Mouse (Mus musculus) MEL (cell line): Measurements from ENCODE around the gene Fgfr2. TPM values are rescaled to one million over a fixed set of nuclear protein-coding genes. Genes with fewer than 3 reads are reported as not detected.

Experiments
- DNase-seq: peaks from one replicate; pipeline ENCODE4 v3.0.0; 2011; ENCODE audit warnings: low read depth, low spot score
- H3K27ac ChIP-seq: 2 replicates; pipeline ENCODE4 v1.5.1; 2012; ENCODE audit warnings: low read depth, mild to moderate bottlenecking, control low read depth, low read length, moderate library complexity; ENCODE audit not compliant: control insufficient read depth
- H3K27me3 ChIP-seq, 2 experiments: fragments of 150-350 bp in 1 of 2; sonication (generic) in 1 of 2; 2 replicates each; pipeline ENCODE4 v1.6.1; 2012; ENCODE audit warnings: low read length in 2 of 2, mild to moderate bottlenecking in 2 of 2, improper control_type of control experiment in 1 of 2, moderate library complexity in 1 of 2; ENCODE audit not compliant: insufficient read depth in 2 of 2, control insufficient read depth in 1 of 2
- H3K36me3 ChIP-seq, 2 experiments: 2 replicates each; pipeline ENCODE4 v1.6.1; 2012 to 2014; ENCODE audit warnings: low read length in 2 of 2, improper control_type of control experiment in 1 of 2, inconsistent platforms in 1 of 2, mild to moderate bottlenecking in 1 of 2; ENCODE audit not compliant: insufficient read depth in 2 of 2, control insufficient read depth in 1 of 2
- H3K4me1 ChIP-seq, 2 experiments: fragments of 150-350 bp in 1 of 2; sonication (generic) in 1 of 2; 2 replicates each; pipeline ENCODE4 v1.6.1; 2012; ENCODE audit warnings: low read length in 2 of 2, improper control_type of control experiment in 1 of 2, mild to moderate bottlenecking in 1 of 2; ENCODE audit not compliant: insufficient read depth in 2 of 2, control insufficient read depth in 1 of 2
- H3K4me3 ChIP-seq, 2 experiments: fragments of 150-350 bp in 1 of 2; sonication (generic) in 1 of 2; 2 replicates each; pipeline ENCODE4 v1.5.1; 2012; ENCODE audit warnings: low read depth in 2 of 2, low read length in 2 of 2, mild to moderate bottlenecking in 2 of 2, moderate library complexity in 2 of 2, control low read depth in 1 of 2, improper control_type of control experiment in 1 of 2; ENCODE audit not compliant: control insufficient read depth in 1 of 2, insufficient read depth in 1 of 2
- H3K79me2 ChIP-seq: 2 replicates; pipeline ENCODE4 v1.6.1; 2012; ENCODE audit warnings: mild to moderate bottlenecking, low read length, moderate library complexity; ENCODE audit not compliant: control insufficient read depth, poor library complexity, insufficient read depth
- H3K9ac ChIP-seq: 2 replicates; pipeline ENCODE4 v1.6.1; 2012; ENCODE audit warnings: low read depth, mild to moderate bottlenecking, control low read depth, low read length, moderate library complexity; ENCODE audit not compliant: control insufficient read depth, poor library complexity, severe bottlenecking
- H3K9me3 ChIP-seq: fragments of 150-350 bp; sonication (generic); replicated peaks from 2 replicates; pipeline ENCODE4 v1.6.1; 2012; ENCODE audit warnings: mild to moderate bottlenecking, low read length, improper control_type of control experiment, moderate library complexity; ENCODE audit not compliant: insufficient read depth
- CHD2 ChIP-seq: IDR thresholded peaks from 2 replicates; pipeline ENCODE4 v1.6.1; 2011; ENCODE audit warnings: low read length, improper control_type of control experiment
- EP300 ChIP-seq, 2 experiments: IDR thresholded peaks; 2 replicates each; pipeline ENCODE4 v1.6.1; 2011; ENCODE audit warnings: improper control_type of control experiment in 2 of 2, low read length in 2 of 2, low read depth in 1 of 2, mild to moderate bottlenecking in 1 of 2
- ETS1 ChIP-seq: IDR thresholded peaks from 2 replicates; pipeline ENCODE4 v1.6.1; 2012; ENCODE audit warnings: low read depth, mild to moderate bottlenecking, inconsistent platforms, low read length, improper control_type of control experiment, moderate library complexity
- GABPA ChIP-seq: IDR thresholded peaks from 2 replicates; pipeline ENCODE4 v1.6.1; 2012; ENCODE audit warnings: low read depth, mild to moderate bottlenecking, inconsistent platforms, low read length, improper control_type of control experiment, moderate library complexity
- GATA1 ChIP-seq: IDR thresholded peaks from 2 replicates; pipeline ENCODE4 v1.6.1; 2011; ENCODE audit warnings: low read depth, low read length, improper control_type of control experiment
- JUND ChIP-seq: IDR thresholded peaks from 2 replicates; pipeline ENCODE4 v1.6.1; 2011; ENCODE audit warnings: low read depth, mild to moderate bottlenecking, improper control_type of control experiment, low read length
- KAT2A ChIP-seq: conservative IDR thresholded peaks from 2 replicates; pipeline ENCODE4 v1.6.1; 2012; ENCODE audit warnings: low read depth, low read length, improper control_type of control experiment, inconsistent platforms
- MAFK ChIP-seq: IDR thresholded peaks from 2 replicates; pipeline ENCODE4 v1.6.1; 2011; ENCODE audit warnings: low read depth, mild to moderate bottlenecking, low read length, improper control_type of control experiment, borderline replicate concordance
- MAX ChIP-seq: IDR thresholded peaks from 2 replicates; pipeline ENCODE4 v1.6.1; 2011; ENCODE audit warnings: low read length, improper control_type of control experiment
- MAZ ChIP-seq: IDR thresholded peaks from 2 replicates; pipeline ENCODE4 v1.6.1; 2012; ENCODE audit warnings: low read depth, mild to moderate bottlenecking, inconsistent platforms, low read length, improper control_type of control experiment
- MXI1 ChIP-seq: IDR thresholded peaks from 2 replicates; pipeline ENCODE4 v1.6.1; 2011; ENCODE audit warnings: mild to moderate bottlenecking, low read depth, low read length, improper control_type of control experiment
- MYB ChIP-seq: IDR thresholded peaks from 2 replicates; pipeline ENCODE4 v1.6.1; 2011; ENCODE audit warnings: mild to moderate bottlenecking, low read depth, low read length, improper control_type of control experiment
- MYC ChIP-seq: IDR thresholded peaks from 2 replicates; pipeline ENCODE4 v1.6.1; 2011; ENCODE audit warnings: low read depth, mild to moderate bottlenecking, low read length, improper control_type of control experiment, moderate library complexity
- NRF1 ChIP-seq: IDR thresholded peaks from 2 replicates; pipeline ENCODE4 v1.6.1; 2014; ENCODE audit warnings: low read depth, mild to moderate bottlenecking, inconsistent platforms, low read length, improper control_type of control experiment, moderate library complexity; ENCODE audit not compliant: poor library complexity, insufficient read depth, severe bottlenecking
- POLR2A ChIP-seq, 2 experiments: IDR thresholded peaks; 2 replicates each; pipeline ENCODE4 v1.6.1; 2011 to 2012; ENCODE audit warnings: low read length in 2 of 2, mild to moderate bottlenecking in 2 of 2, control low read depth in 1 of 2, improper control_type of control experiment in 1 of 2, low read depth in 1 of 2, moderate library complexity in 1 of 2; ENCODE audit not compliant: control insufficient read depth in 1 of 2, insufficient read depth in 1 of 2, poor library complexity in 1 of 2
- POLR2AphosphoS2 ChIP-seq: IDR thresholded peaks from 2 replicates; pipeline ENCODE4 v1.6.1; 2011; ENCODE audit warnings: low read length, improper control_type of control experiment
- POLR2AphosphoS5 ChIP-seq: IDR thresholded peaks from 2 replicates; pipeline ENCODE4 v1.6.1; 2012; ENCODE audit warnings: low read depth, borderline replicate concordance, mild to moderate bottlenecking, inconsistent platforms, low read length, moderate library complexity, mixed read lengths
- RCOR1 ChIP-seq: IDR thresholded peaks from 2 replicates; pipeline ENCODE4 v1.6.1; 2012; ENCODE audit warnings: low read depth, mild to moderate bottlenecking, inconsistent platforms, low read length, improper control_type of control experiment
- SIN3A ChIP-seq: IDR thresholded peaks from 2 replicates; pipeline ENCODE4 v1.6.1; 2012; ENCODE audit warnings: low read length, improper control_type of control experiment, inconsistent platforms
- TAL1 ChIP-seq: IDR thresholded peaks from 2 replicates; pipeline ENCODE4 v1.6.1; 2012; ENCODE audit warnings: mild to moderate bottlenecking, inconsistent platforms, low read length, moderate library complexity, mixed read lengths
- TBP ChIP-seq: IDR thresholded peaks from 2 replicates; pipeline ENCODE4 v1.8.0; 2011; ENCODE audit warnings: low read depth, low read length, improper control_type of control experiment
- TCF12 ChIP-seq: IDR thresholded peaks from 2 replicates; pipeline ENCODE4 v1.6.1; 2014; ENCODE audit warnings: low read depth, mild to moderate bottlenecking, inconsistent platforms, low read length, improper control_type of control experiment, moderate library complexity
- USF1 ChIP-seq: IDR thresholded peaks from 2 replicates; pipeline ENCODE4 v1.6.1; 2014; ENCODE audit warnings: low read depth, mild to moderate bottlenecking, inconsistent platforms, low read length, improper control_type of control experiment, moderate library complexity
- USF2 ChIP-seq, 2 experiments: IDR thresholded peaks; 2 replicates each; pipeline ENCODE4 v1.6.1; 2011 to 2012; ENCODE audit warnings: improper control_type of control experiment in 2 of 2, low read length in 2 of 2, borderline replicate concordance in 1 of 2, inconsistent platforms in 1 of 2, low read depth in 1 of 2, mild to moderate bottlenecking in 1 of 2; ENCODE audit not compliant: insufficient read depth in 1 of 2
- ZKSCAN1 ChIP-seq: IDR thresholded peaks from 2 replicates; pipeline ENCODE4 v1.6.1; 2012; ENCODE audit warnings: low read depth, mild to moderate bottlenecking, inconsistent platforms, low read length, improper control_type of control experiment, moderate library complexity
- ZMIZ1 ChIP-seq: IDR thresholded peaks from 2 replicates; pipeline ENCODE4 v1.6.1; 2012; ENCODE audit warnings: low read depth, mild to moderate bottlenecking, inconsistent platforms, low read length, improper control_type of control experiment, moderate library complexity
- polyA plus RNA-seq, 2 experiments: library from polyadenylated mRNA; stranded (reverse) in 1 of 2; unstranded in 1 of 2; fragments of >175 nt in 1 of 2; fragments of >200 nt in 1 of 2; gene quantifications; 2 replicates each; pipeline versions ENCODE4 v1.2.1 to v1.2.4; 2012; ENCODE audit warnings: low replicate concordance in 2 of 2, low read depth in 1 of 2; ENCODE audit not compliant: insufficient read length in 2 of 2, insufficient read depth in 1 of 2, missing spikeins in 1 of 2
- total RNA-seq: library from RNA; depleted of rRNA; stranded (reverse); fragments of 300-350 nt; gene quantifications from 2 replicates; pipeline ENCODE4 v1.2.3, GENCODE M21; 2012

Gene Fgfr2
- total and polyA plus RNA-seq, 3 experiments: not detected

- 0 out of 2 replicates have a peak overlapping the region, but pooled peaks have one; percentile 3 for H3K27ac ChIP-seq
- H3K4me1 ChIP-seq: peaks cover 8 to 19% of the 10 kb centered on the region in 2 experiments
- H3K9ac ChIP-seq: no peak overlapping the region
- H3K9me3 ChIP-seq: no peaks in the 10 kb centered on the region
- TF ChIP-seq EP300 (IDR thresholded peaks at IDR 0.05; ENCODE audit: low read depth in 1 of 2, low read length in 2 of 2) (peak; percentile 50 to 65; a peak in 3 of 4 replicates), NRF1 (no peak), MAZ (no peak), TAL1 (peak; percentile 78), POLR2AphosphoS5 (no peak), USF1 (peak; percentile 73), USF2 (IDR thresholded peaks at IDR 0.05; ENCODE audit: borderline replicate concordance in 1 of 2, insufficient read depth in 1 of 2, low read depth in 1 of 2, low read length in 2 of 2) (no peak), KAT2A (no peak), GABPA (no peak), TCF12 (peak; percentile 81), GATA1 (peak; percentile 61), MAX (peak; percentile 43; the same call in 1 of the 2 replicates), MXI1 (no peak; the same call in 1 of the 2 replicates), TBP (no peak), SIN3A (peak; percentile 34; the same call in 1 of the 2 replicates), ETS1 (peak; percentile 47)
- H3K27me3 ChIP-seq: no peaks in the 10 kb centered on the region
- DNase-seq: peak; percentile 73
- no peak overlapping the region for H3K4me3 ChIP-seq
- peaks cover 0 to 11% of the 10 kb centered on the region in 2 experiments for H3K36me3 ChIP-seq
- H3K79me2 ChIP-seq: no peaks in the 10 kb centered on the region
These were observed 350.7 kb downstream of the Fgfr2 start for GRCm38 (mm10) chr7:132772440-132772839.

- H3K36me3 ChIP-seq: peaks cover 0 to 27% of the 10 kb centered on the region in 2 experiments
- H3K4me1 ChIP-seq: peaks cover 25 to 36% of the 10 kb centered on the region in 2 experiments
- H3K9me3 ChIP-seq: no peaks in the 10 kb centered on the region
- no peak overlapping the region for H3K9ac ChIP-seq
- no peaks in the 10 kb centered on the region for H3K79me2 ChIP-seq
- H3K4me3 ChIP-seq: no peak overlapping the region
- DNase-seq: no peak
- no peaks in the 10 kb centered on the region for H3K27me3 ChIP-seq
- TF ChIP-seq TCF12: no peak
- TF ChIP-seq POLR2A (IDR thresholded peaks at IDR 0.05; ENCODE audit: control insufficient read depth in 1 of 2, insufficient read depth in 1 of 2, low read depth in 1 of 2, low read length in 2 of 2, poor library complexity in 1 of 2): no peak
- TF ChIP-seq MYB: no peak
- no peak for TF ChIP-seq MYC
- TF ChIP-seq USF2 (IDR thresholded peaks at IDR 0.05; ENCODE audit: borderline replicate concordance in 1 of 2, insufficient read depth in 1 of 2, low read depth in 1 of 2, low read length in 2 of 2): no peak
- no peak for TF ChIP-seq MAFK
- no peak for TF ChIP-seq KAT2A
- TF ChIP-seq ZKSCAN1: no peak
- TF ChIP-seq POLR2AphosphoS2: no peak
- TF ChIP-seq CHD2: no peak
- no peak for TF ChIP-seq GABPA
- no peak for TF ChIP-seq POLR2AphosphoS5
- TF ChIP-seq SIN3A: no peak
- no peak for TF ChIP-seq JUND
- no peak for TF ChIP-seq MAZ
- no peak for TF ChIP-seq ZMIZ1
- TF ChIP-seq RCOR1: no peak
- H3K27ac ChIP-seq: no peak overlapping the region
These were observed 354.4 kb downstream of the Fgfr2 start for GRCm38 (mm10) chr7:132768498-132769344.
